Mouse (Mus musculus) lung, embryonic 14.5 days (tissue): Measurements from ENCODE around the gene Nyap1. TPM values are rescaled to one million over a fixed set of nuclear protein-coding genes. Genes with fewer than 3 reads are reported as not detected.

Source experiments
- ATAC-seq: fragments of 200-750 bp; cut with Nextera tagmentation; 2 replicates; pipeline ENCODE4 v1.8.0; 2017; ENCODE audit warnings: mild to moderate bottlenecking, moderate TSS enrichment, moderate library complexity; ENCODE audit not compliant: insufficient read depth
- DNase-seq: peaks from one replicate; pipeline ENCODE4 v3.0.0-alpha.2; 2015
- H3K27ac ChIP-seq: fragments of 300-500 bp; sonication (generic); 2 replicates; pipeline ENCODE4 v1.5.1; 2014; ENCODE audit warnings: low read depth, mild to moderate bottlenecking, moderate library complexity
- H3K27me3 ChIP-seq: fragments of 300-500 bp; sonication (generic); 2 replicates; pipeline ENCODE4 v1.6.1; 2014; ENCODE audit warnings: low read length, control low read depth; ENCODE audit not compliant: insufficient read depth
- H3K36me3 ChIP-seq: fragments of 300-500 bp; sonication (generic); 2 replicates; pipeline ENCODE4 v1.6.1; 2014; ENCODE audit warnings: control low read depth; ENCODE audit not compliant: insufficient read depth
- H3K4me1 ChIP-seq: fragments of 300-500 bp; sonication (generic); 2 replicates; pipeline ENCODE4 v1.6.1; 2014; ENCODE audit warnings: antibody characterized with exemption, control low read depth; ENCODE audit not compliant: insufficient read depth
- H3K4me2 ChIP-seq: fragments of 300-500 bp; sonication (generic); 2 replicates; pipeline ENCODE4 v1.6.1; 2014; ENCODE audit warnings: mild to moderate bottlenecking
- H3K4me3 ChIP-seq: fragments of 300-500 bp; sonication (generic); 2 replicates; pipeline ENCODE4 v1.5.1; 2014; ENCODE audit warnings: low read depth, low read length
- H3K9ac ChIP-seq: fragments of 300-500 bp; sonication (generic); 2 replicates; pipeline ENCODE4 v1.6.1; 2014
- H3K9me3 ChIP-seq: fragments of 300-500 bp; sonication (generic); 2 replicates; pipeline ENCODE4 v1.6.1; 2016; ENCODE audit warnings: low read depth, low read length, control low read depth
- CTCF ChIP-seq: IDR thresholded peaks from 2 replicates; pipeline ENCODE4 v1.5.1; 2016; ENCODE audit warnings: antibody characterized with exemption, low read depth
- WGBS: fragments of 180-500 bp; shearing (Covaris S2); extraction: QIAGEN DNeasy Blood & Tissue Kit; methylation state at CpG from one replicate; pipeline ENCODE4 v1.1.7; 2014; 5-methylcytosine and 5-hydroxymethylcytosine counted together
- polyA plus RNA-seq: library from polyadenylated mRNA; unstranded; fragments of >200 nt; fragmentation: Nextera tagmentation; extraction: Ambion mirVana; gene quantifications from 2 replicates; pipeline ENCODE4 v1.2.1, GENCODE M21; 2014

Gene Nyap1
- polyA plus RNA-seq, 1 experiment from 2014 or later, result 0.93 TPM

GRCm38 (mm10) chr5:137766270-137766669, 24.9 kb upstream of the Nyap1 start:
- Histone ChIP-seq H3K4me2 (no peak overlapping the region), H3K27ac (no peak overlapping the region), H3K4me1 (no peaks in the 10 kb centered on the region), H3K4me3 (no peak overlapping the region), H3K27me3 (no peaks in the 10 kb centered on the region), H3K9ac (no peak overlapping the region), H3K9me3 (no peaks in the 10 kb centered on the region), H3K36me3 (no peaks in the 10 kb centered on the region)
- ATAC-seq (no peak), DNase-seq (peak; percentile 45)
- TF ChIP-seq CTCF, result peak; percentile 69
- 61% methylated on average over 3 of the region's 3 CpGs for WGBS

GRCm38 (mm10) chr5:137764609-137765340, 23.4 kb upstream of the Nyap1 start:
- 52% methylated on average over 9 of the region's 9 CpGs for WGBS
- no peak overlapping the region for H3K27ac ChIP-seq
- no peaks in the 10 kb centered on the region for H3K9me3 ChIP-seq
- DNase-seq (no peak), ATAC-seq (no peak)
- no peak overlapping the region for H3K4me2 ChIP-seq
- peaks cover 2% of the 10 kb centered on the region; the same call in 1 of the 2 replicates for H3K36me3 ChIP-seq
- H3K27me3 ChIP-seq, result no peaks in the 10 kb centered on the region
- TF ChIP-seq CTCF, result no peak
- no peak overlapping the region for H3K4me3 ChIP-seq
- no peaks in the 10 kb centered on the region for H3K4me1 ChIP-seq
- no peak overlapping the region for H3K9ac ChIP-seq

- no peak overlapping the region for H3K4me3 ChIP-seq
- peak; percentile 60; the same call in 1 of the 2 replicates for ATAC-seq
Observed at GRCm38 (mm10) chr5:137759971-137760412, 18.6 kb upstream of the Nyap1 start.

GRCm38 (mm10) chr5:137758921-137759534, 17.6 kb upstream of the Nyap1 start:
- H3K4me1 ChIP-seq, result no peaks in the 10 kb centered on the region
- no peak for DNase-seq
- no peak overlapping the region for H3K4me3 ChIP-seq
- peaks cover 52% of the 10 kb centered on the region for H3K36me3 ChIP-seq
- no peak overlapping the region for H3K4me2 ChIP-seq
- WGBS, result 94% methylated on average over 19 of the region's 19 CpGs
- no peaks in the 10 kb centered on the region for H3K27me3 ChIP-seq
- no peaks in the 10 kb centered on the region for H3K9me3 ChIP-seq
- no peak for ATAC-seq
- H3K9ac ChIP-seq, result no peak overlapping the region
- TF ChIP-seq CTCF, result no peak
- H3K27ac ChIP-seq, result no peak overlapping the region

More at GRCm38 (mm10) chr5:137759971-137760412, 18.6 kb upstream of the Nyap1 start:
- Histone ChIP-seq H3K27me3 (no peaks in the 10 kb centered on the region), H3K9me3 (no peaks in the 10 kb centered on the region), H3K36me3 (peaks cover 45% of the 10 kb centered on the region; the same call in 1 of the 2 replicates), H3K4me2 (no peak overlapping the region), H3K9ac (no peak overlapping the region), H3K4me1 (no peaks in the 10 kb centered on the region), H3K27ac (no peak overlapping the region)
- DNase-seq, result peak; percentile 86
- peak; percentile 85 for TF ChIP-seq CTCF
- 36% methylated on average over 4 of the region's 4 CpGs for WGBS

- 0 out of 2 replicates have a peak, but pooled peaks have one; percentile 19 for ATAC-seq
- WGBS, result 78% methylated on average over 6 of the region's 6 CpGs
Observed at GRCm38 (mm10) chr5:137757887-137758286, 16.5 kb upstream of the Nyap1 start.

GRCm38 (mm10) chr5:137756882-137757661, 15.7 kb upstream of the Nyap1 start:
- Histone ChIP-seq H3K36me3 (peaks cover 72% of the 10 kb centered on the region), H3K4me2 (no peak overlapping the region), H3K9me3 (no peaks in the 10 kb centered on the region), H3K4me1 (no peaks in the 10 kb centered on the region), H3K4me3 (no peak overlapping the region), H3K27ac (no peak overlapping the region), H3K27me3 (no peaks in the 10 kb centered on the region), H3K9ac (no peak overlapping the region)
- ATAC-seq (0 out of 2 replicates have a peak, but pooled peaks have one; percentile 49), DNase-seq (peak; percentile 95)
- WGBS, result 44% methylated on average over 10 of the region's 10 CpGs
- TF ChIP-seq CTCF, result peak; percentile 97

More at GRCm38 (mm10) chr5:137757887-137758286, 16.5 kb upstream of the Nyap1 start:
- TF ChIP-seq CTCF, result no peak
- DNase-seq, result peak; percentile 12
- Histone ChIP-seq H3K9me3 (no peaks in the 10 kb centered on the region), H3K9ac (no peak overlapping the region), H3K4me2 (no peak overlapping the region), H3K27ac (no peak overlapping the region), H3K27me3 (no peaks in the 10 kb centered on the region), H3K36me3 (peaks cover 64% of the 10 kb centered on the region), H3K4me1 (no peaks in the 10 kb centered on the region), H3K4me3 (no peak overlapping the region)
